Mouse (Mus musculus): ENCODE data around the gene Dennd1a.

DNA sequence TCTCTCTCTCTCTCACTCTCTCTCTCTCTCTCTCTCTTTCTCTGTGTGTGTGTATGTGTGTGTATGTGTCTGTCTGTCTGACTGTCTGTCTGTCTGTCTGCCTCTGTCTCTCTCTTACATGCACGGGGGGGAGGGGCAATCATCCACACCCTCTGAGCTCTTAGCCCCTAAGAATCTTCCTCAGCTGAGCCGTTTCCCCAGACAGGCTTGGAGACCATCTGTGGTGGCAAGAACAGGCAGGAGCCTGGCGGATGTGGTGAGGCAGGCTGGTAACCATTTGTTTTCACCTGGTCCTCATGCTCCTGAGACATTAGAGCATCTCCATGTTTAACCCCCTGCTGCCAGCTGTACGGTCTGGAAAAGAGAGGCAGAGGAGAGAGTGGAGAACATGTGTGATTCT, 33.7 kb upstream of the Dennd1a start:
- no peak for TF ChIP-seq CTCF (conservative IDR thresholded peaks at IDR 0.05; ENCODE audit: low read length)
- no peak for TF ChIP-seq NANOG (IDR thresholded peaks at IDR 0.05; ENCODE audit: borderline replicate concordance, low read length)
- no peak for TF ChIP-seq POU5F1 (IDR thresholded peaks at IDR 0.05; ENCODE audit: borderline replicate concordance, low read length)
